Mouse (Mus musculus) forebrain, embryonic 14.5 days (tissue): ENCODE measurements around the gene Ankrd50. TPM values are rescaled to one million over a fixed set of nuclear protein-coding genes. Genes with fewer than 3 reads are reported as not detected.
A peak's percentile ranks its signal among the peaks of the same experiment; 100 is the strongest.

Experiments used
- ATAC-seq: fragments of 200-750 bp; cut with Nextera tagmentation; 2 replicates; pipeline ENCODE4 v1.8.0; 2017; ENCODE audit warnings: mild to moderate bottlenecking, moderate library complexity
- DNase-seq: peaks from one replicate; pipeline ENCODE4 v3.0.0-alpha.2; 2015; ENCODE audit warnings: low spot score
- H3K27ac ChIP-seq: fragments of 300-500 bp; sonication (generic); 2 replicates; pipeline ENCODE4 v1.5.1; 2014; ENCODE audit warnings: low read depth, mild to moderate bottlenecking, control low read depth, low read length, moderate library complexity
- H3K27me3 ChIP-seq: fragments of 300-500 bp; sonication (generic); replicated peaks from 2 replicates; pipeline ENCODE4 v1.6.1; 2014; ENCODE audit warnings: low read length, control low read depth, mixed read lengths; ENCODE audit not compliant: control insufficient read depth, insufficient read depth
- H3K36me3 ChIP-seq: fragments of 300-500 bp; sonication (generic); 2 replicates; pipeline ENCODE4 v1.6.1; 2014; ENCODE audit warnings: low read length, control low read depth; ENCODE audit not compliant: control insufficient read depth, insufficient read depth
- H3K4me1 ChIP-seq: fragments of 300-500 bp; sonication (generic); 2 replicates; pipeline ENCODE4 v1.6.1; 2014; ENCODE audit warnings: antibody characterized with exemption, low read length, control low read depth; ENCODE audit not compliant: control insufficient read depth, insufficient read depth
- H3K4me2 ChIP-seq: fragments of 300-500 bp; sonication (generic); 2 replicates; pipeline ENCODE4 v1.6.1; 2014; ENCODE audit warnings: mild to moderate bottlenecking, control low read depth, low read length
- H3K4me3 ChIP-seq: fragments of 300-500 bp; sonication (generic); 2 replicates; pipeline ENCODE4 v1.5.1; 2014; ENCODE audit warnings: low read depth, low read length, control low read depth
- H3K9ac ChIP-seq: fragments of 300-500 bp; sonication (generic); 2 replicates; pipeline ENCODE4 v1.6.1; 2014; ENCODE audit warnings: mild to moderate bottlenecking, low read length, control low read depth, moderate library complexity
- H3K9me3 ChIP-seq: fragments of 300-500 bp; sonication (generic); replicated peaks from 2 replicates; pipeline ENCODE4 v1.6.1; 2016; ENCODE audit warnings: low read length, control low read depth, mixed read lengths; ENCODE audit not compliant: control insufficient read depth
- WGBS: fragments of 180-500 bp; shearing (Covaris S2); extraction: QIAGEN DNeasy Blood & Tissue Kit; methylation state at CpG from one replicate; pipeline ENCODE4 v1.1.7; 2014; 5-methylcytosine and 5-hydroxymethylcytosine counted together
- polyA plus RNA-seq: library from polyadenylated mRNA; unstranded; fragments of >200 nt; fragmentation: Nextera tagmentation; extraction: Ambion mirVana; gene quantifications from 2 replicates; pipeline ENCODE4 v1.2.1, GENCODE M21; 2014

Gene Ankrd50
- 21.2 and 21.8 TPM in 2 replicates for polyA plus RNA-seq

- Histone ChIP-seq H3K4me3 (peak within 1 kb of the TSS; percentile 93), H3K27ac (peak within 1 kb of the TSS; percentile 93), H3K4me2 (peak within 1 kb of the TSS; percentile 86), H3K4me1 (peaks cover 23% of the 10 kb centered on the region), H3K9me3 (no peaks in the 10 kb centered on the region), H3K9ac (peak within 1 kb of the TSS; percentile 93), H3K36me3 (0 out of 2 replicates have a peak, but pooled peaks cover 5% of the 10 kb centered on the region), H3K27me3 (no peaks in the 10 kb centered on the region)
- ATAC-seq (peak; percentile 95), DNase-seq (peak; percentile 98)
- WGBS, result under 1% methylated on average over 67 of the region's 81 CpGs
These were observed at the start of gene Ankrd50 for GRCm38 (mm10) chr3:38484191-38485106. Gene Ankrd50 (minus strand): TSS chr3:38484844.

GRCm38 (mm10) chr3:38534245-38534644 is 49.6 kb upstream of the Ankrd50 start:
- ATAC-seq (no peak), DNase-seq (no peak)
- WGBS, result 88% methylated on average over 6 of the region's 6 CpGs
- Histone ChIP-seq H3K9ac (no peak overlapping the region), H3K36me3 (no peaks in the 10 kb centered on the region), H3K4me3 (no peak overlapping the region), H3K4me1 (no peaks in the 10 kb centered on the region), H3K4me2 (no peak overlapping the region), H3K9me3 (no peaks in the 10 kb centered on the region), H3K27me3 (no peaks in the 10 kb centered on the region), H3K27ac (no peak overlapping the region)

- Histone ChIP-seq H3K9ac (no peak overlapping the region), H3K4me2 (no peak overlapping the region), H3K4me3 (no peak overlapping the region), H3K9me3 (no peaks in the 10 kb centered on the region), H3K4me1 (no peaks in the 10 kb centered on the region), H3K27ac (no peak overlapping the region), H3K27me3 (no peaks in the 10 kb centered on the region), H3K36me3 (no peaks in the 10 kb centered on the region)
- DNase-seq (no peak), ATAC-seq (no peak)
- 70% methylated on average over 2 of the region's 2 CpGs for WGBS
These were observed 35.8 kb upstream of the Ankrd50 start for GRCm38 (mm10) chr3:38520426-38520825.

- Histone ChIP-seq H3K27ac (no peak overlapping the region), H3K36me3 (no peaks in the 10 kb centered on the region), H3K27me3 (no peaks in the 10 kb centered on the region), H3K4me2 (no peak overlapping the region), H3K9ac (no peak overlapping the region), H3K4me3 (no peak overlapping the region), H3K4me1 (no peaks in the 10 kb centered on the region), H3K9me3 (no peaks in the 10 kb centered on the region)
- ATAC-seq (no peak), DNase-seq (no peak)
- 69% methylated on average over 3 of the region's 3 CpGs for WGBS
These were observed 35.3 kb upstream of the Ankrd50 start for GRCm38 (mm10) chr3:38519971-38520370.

- H3K4me1 ChIP-seq, result no peaks in the 10 kb centered on the region
- H3K4me3 ChIP-seq, result no peak overlapping the region
- no peak overlapping the region for H3K27ac ChIP-seq
- no peaks in the 10 kb centered on the region for H3K9me3 ChIP-seq
- no peak overlapping the region for H3K4me2 ChIP-seq
- ATAC-seq, result no peak
- WGBS, result 69% methylated on average over 4 of the region's 4 CpGs
- DNase-seq, result no peak
- H3K36me3 ChIP-seq, result no peaks in the 10 kb centered on the region
- H3K27me3 ChIP-seq, result no peaks in the 10 kb centered on the region
- no peak overlapping the region for H3K9ac ChIP-seq
These were observed 19.0 kb upstream of the Ankrd50 start for GRCm38 (mm10) chr3:38503606-38504005.

GRCm38 (mm10) chr3:38502156-38502555 is 17.5 kb upstream of the Ankrd50 start:
- WGBS, result 17% methylated on average over 5 of the region's 5 CpGs
- ATAC-seq (no peak), DNase-seq (no peak)
- H3K4me1 ChIP-seq, result no peaks in the 10 kb centered on the region
- no peak overlapping the region for H3K4me3 ChIP-seq
- no peaks in the 10 kb centered on the region for H3K27me3 ChIP-seq
- no peaks in the 10 kb centered on the region for H3K9me3 ChIP-seq
- H3K9ac ChIP-seq, result no peak overlapping the region
- H3K4me2 ChIP-seq, result no peak overlapping the region
- H3K27ac ChIP-seq, result no peak overlapping the region
- H3K36me3 ChIP-seq, result no peaks in the 10 kb centered on the region

GRCm38 (mm10) chr3:38501739-38502138 is 17.1 kb upstream of the Ankrd50 start:
- DNase-seq (no peak), ATAC-seq (no peak)
- no peaks in the 10 kb centered on the region for H3K4me1 ChIP-seq
- no peak overlapping the region for H3K4me3 ChIP-seq
- no peaks in the 10 kb centered on the region for H3K9me3 ChIP-seq
- H3K27ac ChIP-seq, result no peak overlapping the region
- H3K9ac ChIP-seq, result no peak overlapping the region
- H3K27me3 ChIP-seq, result no peaks in the 10 kb centered on the region
- H3K36me3 ChIP-seq, result no peaks in the 10 kb centered on the region
- H3K4me2 ChIP-seq, result no peak overlapping the region
- WGBS, result 95% methylated on average over 2 of the region's 2 CpGs

- 60% methylated on average over 5 of the region's 5 CpGs for WGBS
- peak; percentile 9 for DNase-seq
- H3K27me3 ChIP-seq, result no peaks in the 10 kb centered on the region
- H3K4me3 ChIP-seq, result no peak overlapping the region
- ATAC-seq, result no peak
- H3K36me3 ChIP-seq, result no peaks in the 10 kb centered on the region
- H3K4me2 ChIP-seq, result no peak overlapping the region
- H3K27ac ChIP-seq, result no peak overlapping the region
- no peaks in the 10 kb centered on the region for H3K9me3 ChIP-seq
- no peaks in the 10 kb centered on the region for H3K4me1 ChIP-seq
- no peak overlapping the region for H3K9ac ChIP-seq
These were observed 16.7 kb upstream of the Ankrd50 start for GRCm38 (mm10) chr3:38501316-38501715.

- ATAC-seq, result no peak
- DNase-seq, result no peak
- Histone ChIP-seq H3K9me3 (no peaks in the 10 kb centered on the region), H3K27ac (no peak overlapping the region), H3K27me3 (no peaks in the 10 kb centered on the region), H3K4me2 (no peak overlapping the region), H3K4me3 (no peak overlapping the region), H3K36me3 (no peaks in the 10 kb centered on the region), H3K4me1 (no peaks in the 10 kb centered on the region), H3K9ac (no peak overlapping the region)
- WGBS, result 97% methylated on average over 3 of the region's 3 CpGs
These were observed 13.9 kb upstream of the Ankrd50 start for GRCm38 (mm10) chr3:38498561-38498960.
